Mouse (Mus musculus) regulatory T cell (primary cell): Measurements from ENCODE around the gene Slc4a7.

ENCODE experiments used
- in situ Hi-C: fragments of 300-600 bp; cut with MboI, MseI; formaldehyde crosslinking; loops from one replicate; pipeline ENCODE4 v1.15.1; 2025; ENCODE audit warnings: high pct_unique_total_duplicates

Gene Slc4a7

DNA sequence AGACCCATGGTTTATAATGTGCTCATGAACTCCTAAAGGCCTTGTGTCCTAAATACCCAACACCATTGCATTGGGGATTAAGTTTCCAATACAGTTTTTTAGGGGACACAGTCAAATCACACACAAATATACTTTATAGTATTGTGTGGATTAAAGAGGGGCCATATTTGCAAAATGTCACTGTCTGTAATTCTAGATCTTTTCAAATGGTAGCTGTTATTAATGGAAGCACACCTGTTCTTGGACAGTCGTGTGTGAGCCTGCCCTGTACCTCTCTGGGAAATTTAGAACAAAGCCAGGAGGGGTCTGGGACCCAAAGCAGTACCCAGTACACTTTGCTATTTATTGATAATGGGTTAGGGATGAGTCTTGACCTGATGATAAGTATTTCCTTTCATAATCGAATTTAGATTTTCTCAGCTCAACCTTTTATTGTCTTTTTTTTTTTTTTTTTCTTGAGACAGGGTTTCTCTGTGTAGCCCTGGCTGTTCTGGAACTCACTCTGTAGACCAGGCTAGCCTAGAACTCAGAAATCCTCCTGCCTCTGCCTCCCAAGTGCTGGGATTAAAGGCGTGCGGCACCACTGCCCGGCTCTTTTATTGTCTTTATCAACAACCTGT, at the start of gene Slc4a7:
Gene Slc4a7 (plus strand): TSS at position 570 of the 620 bp plus-strand sequence.
- in situ Hi-C loops, result loop anchor here (5.0 kb wide), 1 partner anchor 65 kb away; no protein-coding TSS in a partner anchor

DNA sequence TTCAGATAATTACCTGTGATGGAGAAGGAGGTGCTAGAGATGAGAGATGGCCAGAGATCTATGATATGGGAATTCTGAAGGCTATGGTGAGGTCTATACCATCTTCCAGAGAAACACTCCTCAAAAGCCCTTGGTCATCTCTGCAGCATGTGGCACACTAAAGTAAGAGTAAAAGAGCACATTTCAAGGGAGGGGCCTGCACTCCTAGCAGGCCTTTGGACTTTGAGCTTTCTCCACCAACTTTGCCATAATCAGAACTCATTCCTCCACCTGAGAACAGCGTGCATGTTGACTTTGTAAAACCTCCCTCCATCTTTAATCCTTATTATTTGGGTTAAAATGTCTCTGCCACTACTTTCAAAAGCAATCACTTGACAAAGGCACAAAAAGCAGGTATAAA, 31.5 kb upstream of the Slc4a7 start:
- in situ Hi-C loops, result no loop called here

DNA sequence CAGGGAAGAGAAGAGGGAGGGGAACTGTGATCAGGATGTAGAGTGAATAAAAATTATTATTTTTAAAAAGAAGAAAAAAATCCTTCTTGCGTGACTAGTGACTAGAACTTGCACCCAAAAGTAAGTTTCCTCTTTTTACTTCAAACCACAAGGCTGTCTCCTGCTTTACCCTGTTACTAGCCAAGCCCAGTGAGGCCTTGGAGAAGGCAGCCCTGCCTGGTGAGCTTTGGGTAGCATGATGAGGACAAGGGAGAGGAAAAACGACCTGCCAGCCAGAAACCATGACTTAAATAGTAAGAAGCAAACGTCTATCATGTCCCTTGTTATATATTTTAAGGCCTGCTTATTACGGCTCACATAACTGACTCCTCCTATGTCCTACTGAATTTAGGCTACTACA, 20.5 kb upstream of the Slc4a7 start:
- in situ Hi-C loops, result no loop called here

DNA sequence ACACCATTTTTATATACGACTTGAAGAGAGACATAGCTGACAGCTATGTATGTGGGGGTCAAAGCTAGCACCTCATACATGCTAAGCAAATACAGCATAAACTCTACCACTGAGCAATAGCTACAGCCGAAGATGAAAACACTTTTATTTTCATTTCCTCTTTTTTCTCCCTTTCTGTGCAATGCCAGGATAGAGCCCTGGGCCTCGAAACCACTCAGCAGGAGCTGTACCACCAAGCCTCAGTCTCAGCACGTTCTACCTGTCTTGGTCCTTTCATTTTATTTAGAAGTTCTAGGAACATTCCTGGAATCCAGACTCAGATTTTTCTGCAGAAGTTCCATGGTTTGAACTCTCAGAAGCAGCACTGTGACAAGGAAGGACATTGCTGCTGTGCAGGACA, 17.3 kb upstream of the Slc4a7 start:
- in situ Hi-C loops, result no loop called here

DNA sequence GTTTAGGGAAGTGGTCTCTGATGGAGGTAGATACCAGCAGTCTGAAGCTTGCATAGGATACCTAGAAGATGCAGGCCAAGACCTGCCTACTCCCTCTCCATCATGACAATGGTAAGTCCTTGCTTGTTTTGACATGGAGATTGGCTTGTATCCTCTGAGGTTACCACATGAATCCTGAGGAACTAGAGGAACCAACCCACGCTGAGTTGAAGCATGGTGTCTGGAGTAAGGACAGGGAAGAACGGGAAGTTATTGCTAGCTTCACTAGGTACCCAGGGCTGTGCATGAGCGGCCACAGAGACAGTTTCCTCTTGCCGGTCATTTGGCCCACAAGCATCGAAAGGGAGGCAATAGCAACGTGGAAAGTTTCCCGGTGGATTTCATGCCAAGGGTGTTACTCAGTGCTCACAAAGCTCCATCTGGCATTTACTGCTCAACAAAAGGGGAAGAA, 16.0 kb upstream of the Slc4a7 start:
- in situ Hi-C loops, result no loop called here

DNA sequence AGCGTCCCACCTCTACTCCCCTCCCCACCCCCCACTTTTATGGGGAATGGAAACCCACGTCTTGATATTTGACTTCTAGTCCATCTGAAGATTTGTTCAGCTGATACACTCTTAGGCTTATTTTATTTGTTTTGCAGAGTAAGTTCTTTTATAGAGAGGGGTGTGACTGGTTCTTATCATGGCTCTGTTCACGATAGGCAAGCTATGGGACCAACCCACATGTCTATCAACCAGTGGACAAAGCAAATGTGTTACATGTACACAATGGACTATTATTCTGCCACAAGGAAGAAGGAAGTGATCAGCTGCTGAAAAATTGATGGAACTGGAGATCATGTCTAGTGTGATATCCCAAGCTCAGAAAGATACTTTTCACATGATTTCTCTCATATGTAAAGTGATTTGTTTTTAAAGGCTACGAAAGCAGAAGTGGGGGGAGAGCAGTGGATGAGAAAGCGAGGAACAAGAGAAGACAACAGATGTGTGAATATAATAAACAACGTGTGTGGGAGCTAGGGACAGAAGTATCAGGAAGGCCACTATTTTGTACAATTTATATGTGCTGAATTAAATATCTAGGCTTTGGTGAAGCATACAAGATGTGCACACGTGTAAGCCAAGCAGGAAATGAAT, 14.7 kb upstream of the Slc4a7 start:
- in situ Hi-C loops, result no loop called here

DNA sequence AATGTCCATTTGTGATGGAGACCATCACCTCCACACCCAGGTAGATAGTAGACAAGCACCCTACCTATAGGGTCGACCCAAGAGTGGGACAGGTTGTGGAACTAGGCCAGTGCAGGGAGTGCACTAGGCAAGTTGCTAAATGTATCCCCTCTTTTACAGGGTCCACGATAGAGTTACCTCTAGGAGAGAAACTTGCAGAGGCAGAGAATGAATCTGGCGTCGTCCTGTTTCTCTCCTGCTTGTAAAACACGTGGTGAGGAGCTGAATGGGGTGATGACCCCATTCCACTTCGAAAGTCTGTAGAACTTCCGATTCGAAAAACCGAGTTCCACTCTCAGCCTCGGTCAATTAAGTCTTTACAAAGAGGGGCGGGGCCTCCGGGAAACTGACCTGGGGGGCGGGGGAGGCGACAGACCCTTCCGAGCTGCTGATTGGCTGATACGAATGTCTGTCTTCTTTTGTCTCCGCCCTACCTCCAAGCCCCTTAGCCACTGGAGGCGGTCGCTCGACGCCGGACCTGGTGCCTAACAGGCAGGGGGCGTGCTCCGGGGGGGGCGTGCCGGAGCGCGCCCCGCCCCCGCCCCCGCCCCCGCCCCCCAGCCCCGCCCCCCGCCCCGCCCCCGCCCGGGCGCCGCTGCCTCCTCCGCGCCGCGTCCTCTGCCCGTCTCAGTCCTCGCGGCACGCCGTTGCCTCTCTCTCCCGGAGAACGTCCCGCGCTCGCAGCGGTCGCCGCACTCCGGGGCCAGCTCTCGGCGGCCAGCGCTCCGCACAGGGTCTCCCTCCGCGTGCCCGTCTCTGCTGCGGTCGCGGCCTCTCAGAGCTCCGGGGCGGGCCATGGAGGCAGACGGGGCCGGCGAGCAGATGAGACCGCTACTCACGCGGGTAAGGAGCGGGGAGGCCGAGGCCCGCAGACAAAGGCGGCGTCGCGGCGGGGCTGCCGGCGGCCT, 593 bp downstream of the Slc4a7 start:
- in situ Hi-C loops, result loop anchor here (5.0 kb wide), 1 partner anchor 65 kb away; no protein-coding TSS in a partner anchor

DNA sequence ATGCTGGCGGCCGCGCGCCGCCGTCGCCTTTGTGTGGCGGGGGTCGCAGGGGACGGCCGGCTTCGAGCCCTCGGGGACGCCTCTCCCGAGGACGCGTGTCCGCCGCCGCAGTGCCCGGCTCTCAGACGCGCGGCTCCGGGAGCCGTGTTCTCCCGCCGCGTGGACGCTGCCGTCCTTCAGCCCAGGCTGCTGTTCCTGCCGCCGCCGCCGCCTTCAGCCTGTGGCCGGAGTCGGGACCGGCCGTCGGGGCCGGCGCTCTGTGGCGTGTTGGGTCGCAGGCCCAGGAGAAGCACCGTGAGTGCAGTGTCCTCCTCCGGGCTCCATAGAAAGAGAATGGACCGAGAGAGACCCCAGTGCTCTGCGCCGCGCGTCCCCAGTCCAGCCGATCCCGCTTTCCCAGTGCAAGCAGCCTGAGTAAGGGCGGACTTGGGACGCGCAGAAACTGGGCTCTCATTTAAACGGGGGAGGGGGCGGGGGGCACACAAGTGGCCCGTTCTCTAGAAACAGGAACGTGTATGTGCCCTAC, 1.3 kb downstream of the Slc4a7 start:
- in situ Hi-C loops, result loop anchor here (5.0 kb wide), 1 partner anchor 66 kb away; no protein-coding TSS in a partner anchor

DNA sequence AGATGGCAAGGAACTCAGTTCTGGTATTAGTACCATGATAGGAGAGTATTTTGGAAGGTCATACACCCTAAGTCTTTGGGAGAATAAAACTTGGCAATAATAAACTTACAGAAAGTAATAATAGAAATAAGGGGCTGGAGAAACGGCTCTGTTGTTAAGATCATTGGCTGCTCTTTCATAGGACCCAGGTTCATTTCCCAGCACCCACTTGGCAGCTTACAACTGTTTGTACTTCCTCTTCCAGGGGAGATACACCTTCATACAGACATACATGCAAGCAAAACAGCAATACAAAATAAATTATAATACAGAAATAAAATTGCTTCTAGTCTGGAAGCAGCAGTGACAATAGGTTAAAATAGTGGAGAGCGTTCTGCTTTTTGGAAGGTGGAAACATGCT, 2.6 kb downstream of the Slc4a7 start:
- in situ Hi-C loops, result loop anchor here (5.0 kb wide), 1 partner anchor 67 kb away; no protein-coding TSS in a partner anchor

DNA sequence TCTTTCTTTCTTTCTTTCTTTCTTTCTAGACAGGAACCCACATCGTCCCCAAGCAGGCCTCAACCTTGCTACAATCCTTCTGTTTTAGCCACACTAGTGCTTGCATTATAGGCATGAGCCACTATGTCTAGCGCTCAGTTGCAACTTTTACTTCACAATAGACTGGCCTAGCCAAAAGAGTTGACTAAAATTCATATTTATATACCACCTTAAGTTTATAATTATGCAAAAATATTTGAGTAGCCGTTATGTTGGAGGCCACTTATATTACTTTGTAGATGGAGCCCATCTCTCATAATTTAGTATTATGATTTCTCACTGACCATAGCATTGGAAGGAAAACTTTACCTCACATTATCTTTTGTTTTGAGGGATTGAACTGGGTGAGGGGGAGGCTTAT, 3.0 kb downstream of the Slc4a7 start:
- in situ Hi-C loops, result no loop called here

DNA sequence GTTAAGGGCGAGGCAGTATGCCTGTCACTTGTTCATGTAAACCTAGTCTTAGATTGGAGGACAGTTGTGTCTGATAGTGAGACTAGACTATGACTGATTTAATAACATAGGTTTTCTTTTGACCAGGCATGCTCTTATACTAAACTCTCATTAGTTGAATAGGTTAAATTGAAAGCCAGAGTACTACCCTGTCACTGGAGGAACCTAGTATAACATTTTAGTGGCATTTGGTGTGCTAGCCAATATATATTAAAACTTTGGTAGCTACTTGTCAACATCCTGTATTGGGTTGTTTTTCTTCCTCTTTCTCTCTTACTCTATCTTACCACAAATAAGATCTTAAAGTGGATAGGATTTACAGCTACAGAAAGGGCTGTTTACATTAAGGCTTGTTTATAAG, 4.3 kb downstream of the Slc4a7 start:
- in situ Hi-C loops, result no loop called here

DNA sequence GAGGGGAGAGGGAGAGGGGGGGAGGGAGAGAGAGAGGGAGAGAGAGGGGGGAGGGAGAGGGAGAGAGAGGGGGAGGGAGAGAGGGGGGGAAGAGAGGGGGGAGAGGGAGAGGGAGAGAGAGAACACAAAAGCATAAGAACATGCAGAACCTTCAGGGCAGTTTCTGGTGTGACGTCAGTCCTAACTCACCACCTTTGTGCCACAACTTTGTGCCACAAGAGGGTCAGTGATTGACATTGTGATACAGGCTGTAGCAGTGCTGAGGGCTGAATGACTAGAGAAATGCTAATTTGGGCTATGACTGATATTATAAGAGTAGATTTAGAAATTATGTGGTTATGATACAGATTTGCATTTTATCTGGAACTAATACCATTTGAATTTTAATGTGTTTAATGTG, 5.0 kb downstream of the Slc4a7 start:
- in situ Hi-C loops, result no loop called here

DNA sequence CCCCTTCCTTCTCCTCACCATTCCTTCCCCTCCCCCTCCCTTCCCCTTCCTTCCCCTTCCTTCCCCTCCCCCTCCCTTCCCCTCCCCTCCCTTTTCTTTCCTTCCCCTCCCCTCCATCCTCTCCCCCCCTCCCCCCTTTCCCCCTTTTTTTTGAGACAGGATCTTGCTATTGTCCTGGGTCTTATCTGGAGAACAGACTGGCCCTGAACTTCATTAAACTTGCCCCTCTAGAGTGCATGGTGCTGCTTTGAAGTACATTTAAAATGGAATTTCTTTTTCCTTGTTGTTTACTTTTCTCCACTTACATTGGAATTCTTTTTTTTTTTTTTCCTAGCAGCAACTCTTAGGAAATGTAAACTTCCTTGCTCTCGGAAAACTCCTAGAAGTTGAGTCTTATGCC, 6.9 kb downstream of the Slc4a7 start:
- in situ Hi-C loops, result no loop called here

DNA sequence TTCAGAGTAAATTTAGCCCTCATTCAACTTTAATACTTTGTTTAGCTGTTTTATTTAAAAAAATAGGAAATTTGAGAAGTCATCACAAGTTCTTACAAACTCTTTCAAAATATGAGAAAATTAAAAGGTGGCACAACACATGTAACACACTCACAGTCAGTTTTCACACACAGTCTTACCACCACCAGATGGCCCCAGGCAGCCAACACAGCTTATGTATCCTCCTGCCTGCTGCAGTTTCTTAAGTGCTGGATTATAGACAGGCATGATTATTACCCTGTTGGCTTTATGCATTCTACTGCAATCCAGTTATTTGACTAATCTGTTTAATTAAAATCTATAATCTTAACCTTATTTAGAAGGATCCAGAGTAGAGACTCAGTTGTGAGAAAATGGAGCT, 12.1 kb downstream of the Slc4a7 start:
- in situ Hi-C loops, result no loop called here

DNA sequence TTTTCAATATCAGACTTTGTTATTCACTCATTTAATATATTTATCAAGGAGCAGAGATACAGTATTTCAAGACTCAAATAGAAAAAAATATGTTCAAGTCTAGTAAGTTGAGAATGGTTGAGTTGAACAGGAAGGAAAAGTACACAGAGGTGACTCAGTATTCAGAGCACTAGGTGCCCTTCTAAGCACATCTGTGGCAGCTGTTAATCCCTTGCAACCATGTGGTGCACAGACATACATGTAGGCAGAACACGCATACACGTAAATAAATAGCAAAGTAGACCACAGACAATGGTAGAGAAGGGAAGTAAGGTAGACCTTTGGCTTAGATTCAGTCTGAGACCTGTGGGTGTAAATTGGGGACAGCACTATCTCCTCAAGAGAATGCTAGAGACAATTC, 13.7 kb downstream of the Slc4a7 start:
- in situ Hi-C loops, result no loop called here

DNA sequence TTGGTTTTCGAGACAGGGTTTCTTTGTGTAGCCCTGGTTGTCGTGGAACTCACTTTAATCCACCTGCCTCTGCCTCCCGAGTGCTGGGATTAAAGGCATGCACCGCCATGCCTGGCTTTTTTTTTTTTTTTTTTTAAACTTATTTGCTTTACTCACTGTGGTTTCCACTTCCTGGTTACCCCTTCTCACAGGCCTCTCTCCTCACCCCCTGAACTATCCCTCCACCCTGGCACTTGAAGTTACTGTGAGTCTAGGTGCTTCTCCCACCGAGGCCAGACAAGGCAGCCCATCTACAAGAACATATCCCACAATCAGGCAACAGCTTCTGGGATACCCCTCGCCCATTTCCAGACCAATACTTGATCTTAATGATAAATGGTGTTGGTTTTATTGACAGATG, 14.8 kb downstream of the Slc4a7 start:
- in situ Hi-C loops, result no loop called here

DNA sequence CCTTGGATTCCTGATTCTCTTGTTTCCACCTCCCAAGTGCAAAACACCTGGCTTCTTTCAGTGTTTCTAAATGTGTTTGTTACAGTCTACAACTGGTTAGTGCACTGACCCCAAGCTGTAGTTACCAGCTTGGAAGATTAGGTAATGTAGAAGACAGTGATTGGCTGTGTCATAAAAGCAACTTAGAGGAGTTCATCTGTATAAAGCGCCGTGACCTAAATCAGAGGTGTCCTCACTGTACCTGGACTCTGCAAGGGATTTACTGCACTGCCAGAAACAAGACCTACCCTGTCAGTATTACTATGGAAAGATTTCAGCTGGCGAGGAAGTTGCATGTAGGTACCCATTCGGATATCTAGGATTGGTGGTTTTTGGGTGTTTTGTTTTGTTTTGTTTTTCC, 16.5 kb downstream of the Slc4a7 start:
- in situ Hi-C loops, result no loop called here

DNA sequence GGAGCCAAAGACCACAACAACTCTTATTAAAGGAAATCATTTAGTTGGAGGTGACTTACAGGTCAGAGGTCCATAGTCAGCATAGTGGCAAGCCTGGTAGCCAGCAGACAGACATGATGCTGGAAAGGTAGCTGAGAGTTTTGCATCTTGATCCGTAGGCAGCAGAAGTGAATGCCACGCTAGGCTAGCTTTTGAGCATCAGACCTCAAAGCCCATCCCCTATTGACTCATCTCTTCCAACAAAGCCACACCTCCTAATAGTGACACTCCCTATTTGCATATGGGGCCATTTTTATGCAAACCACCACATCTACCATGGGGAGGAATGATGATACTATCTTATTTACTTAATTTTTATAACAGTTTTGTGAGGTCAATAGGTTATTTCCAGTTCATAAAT, 79.1 kb downstream of the Slc4a7 start:
- in situ Hi-C loops, result no loop called here

DNA sequence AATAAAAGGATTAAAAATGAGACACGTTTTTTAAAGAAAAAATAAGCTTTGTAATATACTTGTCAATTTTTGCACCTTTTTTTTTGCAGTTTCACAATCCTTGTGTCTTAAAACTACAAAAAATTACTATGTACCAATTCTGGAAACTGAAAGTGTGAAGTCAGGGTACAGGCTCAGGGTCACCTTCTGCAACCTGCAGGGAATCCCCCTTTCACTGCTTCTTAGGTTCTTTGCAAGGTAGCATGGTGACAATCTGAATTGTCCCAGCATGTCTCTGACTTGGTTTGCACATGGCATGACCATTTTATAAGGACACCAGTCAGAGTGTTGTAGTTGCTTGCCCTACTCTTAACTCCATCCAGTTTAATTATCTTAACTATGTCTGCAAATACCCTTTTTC, 82.1 kb downstream of the Slc4a7 start:
- in situ Hi-C loops, result no loop called here

DNA sequence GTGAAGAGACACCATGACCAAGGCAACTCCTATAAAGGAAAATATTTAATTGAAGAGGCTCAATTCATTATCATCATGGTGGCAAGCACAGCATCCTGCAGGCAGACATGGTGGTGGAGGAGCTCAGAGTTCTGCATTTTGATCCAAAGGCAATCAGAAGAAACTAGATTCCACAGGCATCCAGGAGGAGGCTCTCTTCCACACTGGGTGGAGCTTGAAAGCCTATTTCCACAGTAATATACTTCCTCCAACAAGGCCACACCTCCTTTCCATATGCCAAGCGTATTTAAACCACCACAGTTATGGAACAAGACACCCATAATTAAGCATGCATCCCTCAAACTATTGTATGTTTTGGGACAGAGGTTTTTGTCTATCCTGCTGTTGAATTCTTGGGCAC, 84.9 kb downstream of the Slc4a7 start:
- in situ Hi-C loops, result no loop called here

DNA sequence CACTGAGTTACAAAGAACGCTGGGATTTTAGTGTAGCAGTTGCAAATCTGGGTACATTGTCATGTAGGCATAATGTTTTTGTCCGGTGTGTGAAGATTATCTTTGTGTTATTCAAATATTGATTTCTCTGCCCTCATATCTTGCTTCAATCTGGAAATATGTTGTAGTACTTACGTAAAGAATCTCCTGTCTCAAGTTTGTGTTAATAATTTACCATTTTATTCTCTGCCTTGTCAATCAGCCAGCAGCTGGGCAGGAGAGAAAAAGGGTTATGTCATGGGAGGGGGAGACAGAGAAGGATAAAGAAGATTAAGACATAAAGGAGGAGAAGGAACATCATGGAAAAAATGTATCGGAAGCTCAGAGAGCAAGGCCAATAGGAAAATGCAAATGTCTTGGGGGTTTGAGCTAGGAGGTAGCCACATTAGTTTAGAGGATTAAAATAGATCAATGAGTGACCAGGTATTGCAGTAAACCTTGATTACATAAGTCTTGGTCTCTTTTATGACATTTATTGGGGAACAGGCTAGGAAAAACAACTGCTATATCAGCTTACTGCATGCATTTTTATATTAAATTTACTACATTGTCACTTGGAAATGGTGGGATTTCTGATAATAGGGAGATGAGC, 87.9 kb downstream of the Slc4a7 start:
- in situ Hi-C loops, result no loop called here

DNA sequence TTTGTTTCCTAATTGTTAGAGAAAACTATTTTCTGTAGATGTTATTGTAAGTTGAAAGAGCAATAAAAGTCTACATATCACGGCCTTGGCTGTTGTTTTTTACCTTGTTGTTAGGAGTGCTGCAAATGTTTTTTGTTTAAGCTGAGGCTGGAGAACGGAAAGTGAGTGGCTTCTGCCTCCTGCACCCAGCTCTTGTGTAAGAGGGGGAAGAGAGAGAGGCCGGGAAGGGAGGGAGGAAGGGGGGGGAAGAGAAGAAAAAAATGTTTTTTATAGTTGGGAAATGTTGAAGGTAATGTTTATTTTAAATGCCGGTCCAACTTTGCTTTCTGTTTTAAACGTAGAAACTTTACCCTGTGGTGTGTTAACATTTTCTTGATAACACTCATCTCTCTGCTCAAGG, 97.8 kb downstream of the Slc4a7 start:
- in situ Hi-C loops, result no loop called here
